Mouse (Mus musculus) hindbrain, embryonic 15.5 days (tissue): ENCODE measurements around the gene Fam198b. TPM values are rescaled to one million over a fixed set of nuclear protein-coding genes. Genes with fewer than 3 reads are reported as not detected.

ENCODE experiments used
- ATAC-seq: fragments of 200-750 bp; cut with Nextera tagmentation; 2 replicates; pipeline ENCODE4 v1.8.0; 2017; ENCODE audit warnings: low read depth, moderate number of reproducible peaks, moderate TSS enrichment; ENCODE audit not compliant: low FRiP score
- H3K27ac ChIP-seq: fragments of 300-500 bp; sonication (generic); replicated peaks from 2 replicates; pipeline ENCODE4 v1.5.1; 2015; ENCODE audit warnings: mild to moderate bottlenecking, inconsistent platforms
- H3K27me3 ChIP-seq: fragments of 300-500 bp; sonication (generic); 2 replicates; pipeline ENCODE4 v1.6.1; 2015; ENCODE audit warnings: control low read depth, inconsistent platforms
- H3K36me3 ChIP-seq: fragments of 300-500 bp; sonication (generic); 2 replicates; pipeline ENCODE4 v1.6.1; 2015; ENCODE audit warnings: control low read depth, inconsistent platforms
- H3K4me1 ChIP-seq: fragments of 300-500 bp; sonication (generic); replicated peaks from 2 replicates; pipeline ENCODE4 v1.6.1; 2015; ENCODE audit warnings: control low read depth, inconsistent platforms
- H3K4me2 ChIP-seq: fragments of 300-500 bp; sonication (generic); 2 replicates; pipeline ENCODE4 v1.6.1; 2015; ENCODE audit warnings: moderate library complexity, mild to moderate bottlenecking, inconsistent platforms
- H3K4me3 ChIP-seq: fragments of 300-500 bp; sonication (generic); 2 replicates; pipeline ENCODE4 v1.5.1; 2015; ENCODE audit warnings: mild to moderate bottlenecking, inconsistent platforms
- H3K9ac ChIP-seq: fragments of 300-500 bp; sonication (generic); 2 replicates; pipeline ENCODE4 v1.6.1; 2015; ENCODE audit warnings: inconsistent platforms
- H3K9me3 ChIP-seq: fragments of 300-500 bp; sonication (generic); 2 replicates; pipeline ENCODE4 v1.6.1; 2016; ENCODE audit warnings: control low read depth, inconsistent platforms
- WGBS: fragments of 180-500 bp; shearing (Covaris S2); methylation state at CpG from one replicate; pipeline ENCODE4 v1.1.7; 2015; 5-methylcytosine and 5-hydroxymethylcytosine counted together
- polyA plus RNA-seq: library from polyadenylated mRNA; unstranded; fragments of >200 nt; fragmentation: Nextera tagmentation; extraction: Ambion mirVana; gene quantifications from 2 replicates; pipeline ENCODE4 v1.2.1, GENCODE M21; 2015

Gene Fam198b
- polyA plus RNA-seq, 1 experiment from 2014 or later, result 3.3 TPM

DNA sequence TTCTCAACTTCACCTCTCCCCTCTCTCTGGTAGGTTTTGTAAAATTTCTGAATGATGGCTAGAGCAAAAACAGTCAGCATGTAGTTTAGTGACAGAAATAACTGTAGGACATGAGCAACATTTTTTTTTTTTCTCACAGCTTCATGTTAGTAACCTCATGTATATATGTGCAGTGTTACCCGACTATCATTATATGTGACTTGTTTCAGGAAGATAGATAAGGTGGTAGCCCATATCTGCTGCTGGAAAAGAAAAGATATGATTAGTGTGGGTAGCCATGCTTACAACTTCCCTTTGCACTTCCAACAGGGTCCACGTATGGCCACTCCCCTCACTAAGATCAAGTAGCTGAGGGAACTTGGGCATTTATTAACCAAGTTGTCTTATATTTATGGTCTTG lies 86.2 kb downstream of the Fam198b start:
- Histone ChIP-seq H3K36me3 (no peaks in the 10 kb centered on the region), H3K4me1 (no peaks in the 10 kb centered on the region), H3K4me3 (no peak overlapping the region), H3K27ac (no peak overlapping the region), H3K9me3 (no peaks in the 10 kb centered on the region), H3K27me3 (no peaks in the 10 kb centered on the region), H3K4me2 (no peak overlapping the region), H3K9ac (no peak overlapping the region)
- ATAC-seq, result no peak
- WGBS, result 89% methylated on average over 2 of the region's 2 CpGs

DNA sequence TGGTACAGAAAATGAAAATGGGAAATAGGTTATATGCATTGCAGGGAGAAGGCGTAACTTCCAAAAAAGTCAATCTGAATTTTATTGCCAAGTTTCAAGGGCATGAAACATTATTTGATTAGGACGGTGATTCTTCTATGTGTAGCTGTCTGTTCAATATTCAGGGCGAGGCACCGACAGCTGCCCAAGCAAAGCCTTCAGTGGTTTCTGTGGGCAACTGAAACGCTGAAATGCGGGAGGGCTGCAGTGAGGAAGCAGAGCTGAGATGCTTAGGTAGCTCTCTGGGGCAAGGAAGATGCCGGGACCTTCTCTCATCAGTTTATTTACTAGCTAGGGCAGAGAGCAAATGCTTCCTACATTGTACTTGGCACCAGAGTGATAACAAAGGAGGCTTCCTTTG lies 87.2 kb downstream of the Fam198b start:
- Histone ChIP-seq H3K36me3 (no peaks in the 10 kb centered on the region), H3K4me2 (no peak overlapping the region), H3K4me3 (no peak overlapping the region), H3K27me3 (no peaks in the 10 kb centered on the region), H3K27ac (no peak overlapping the region), H3K9me3 (no peaks in the 10 kb centered on the region), H3K4me1 (no peaks in the 10 kb centered on the region), H3K9ac (no peak overlapping the region)
- ATAC-seq, result no peak
- WGBS, result 74% methylated on average over 7 of the region's 7 CpGs

DNA sequence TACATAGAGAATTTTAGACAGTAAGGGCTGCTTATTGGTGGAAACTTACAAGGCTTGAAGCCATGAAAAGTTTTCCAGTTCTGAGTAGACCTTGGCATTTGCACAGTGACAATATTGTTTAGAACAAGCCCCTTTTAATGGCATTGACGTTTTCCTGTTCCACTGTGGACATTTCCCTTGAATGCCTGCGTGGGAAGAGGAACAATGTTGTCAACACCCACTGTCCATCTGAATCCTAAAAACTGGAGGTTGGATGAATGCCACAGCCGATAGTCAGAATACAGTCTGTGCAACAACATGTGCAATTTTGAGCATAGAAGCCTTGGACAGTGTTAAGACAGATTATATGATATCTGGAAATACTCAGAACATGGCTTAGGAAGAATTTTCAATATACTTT lies 92.5 kb downstream of the Fam198b start:
- no peaks in the 10 kb centered on the region for H3K36me3 ChIP-seq
- no peak overlapping the region for H3K4me2 ChIP-seq
- H3K9ac ChIP-seq, result no peak overlapping the region
- H3K9me3 ChIP-seq, result no peaks in the 10 kb centered on the region
- no peak overlapping the region for H3K4me3 ChIP-seq
- WGBS, result 52% methylated on average over 3 of the region's 3 CpGs
- H3K27ac ChIP-seq, result no peak overlapping the region
- ATAC-seq, result no peak
- H3K4me1 ChIP-seq, result no peaks in the 10 kb centered on the region
- H3K27me3 ChIP-seq, result no peaks in the 10 kb centered on the region

DNA sequence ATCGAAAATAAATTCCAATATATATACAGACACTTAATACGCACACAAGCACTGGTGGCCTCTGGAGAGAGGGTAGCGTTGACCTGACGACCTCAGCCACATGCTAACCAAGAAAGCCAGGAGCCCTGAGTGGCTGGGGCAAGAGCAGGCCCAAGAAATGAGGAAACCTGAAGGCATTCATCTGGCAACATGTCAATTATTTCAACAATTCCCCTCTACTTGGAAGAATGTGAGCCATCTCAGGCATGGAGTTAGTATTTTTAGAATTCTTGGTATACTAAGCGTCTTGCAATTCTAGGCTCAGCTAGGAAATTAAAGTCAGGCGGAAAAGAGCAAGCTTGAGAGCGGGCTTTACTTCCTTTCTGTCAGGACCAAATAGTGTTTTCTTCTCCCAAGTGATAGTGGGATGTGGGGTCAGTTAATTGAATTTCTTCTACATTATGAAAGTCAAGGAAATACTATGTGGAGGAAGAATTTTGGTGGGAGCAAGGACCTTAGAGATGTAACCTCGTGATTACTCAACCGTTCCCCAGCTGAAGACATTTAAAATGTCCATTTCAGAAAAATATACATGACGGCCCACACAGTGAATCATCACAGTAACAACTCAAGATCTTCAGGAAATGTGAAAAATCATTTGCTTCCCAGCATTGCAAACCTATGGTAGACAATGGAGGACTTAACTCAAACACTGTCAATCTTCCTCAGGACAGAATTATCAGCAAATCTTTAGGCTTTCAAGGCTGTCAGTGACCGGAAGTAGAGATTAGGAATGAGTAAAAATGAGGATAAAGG lies 93.5 kb downstream of the Fam198b start:
- WGBS, result 80% methylated on average over 11 of the region's 11 CpGs
- Histone ChIP-seq H3K9me3 (no peaks in the 10 kb centered on the region), H3K4me3 (no peak overlapping the region), H3K27me3 (no peaks in the 10 kb centered on the region), H3K4me2 (no peak overlapping the region), H3K27ac (no peak overlapping the region), H3K9ac (no peak overlapping the region), H3K4me1 (no peaks in the 10 kb centered on the region), H3K36me3 (no peaks in the 10 kb centered on the region)
- no peak for ATAC-seq

DNA sequence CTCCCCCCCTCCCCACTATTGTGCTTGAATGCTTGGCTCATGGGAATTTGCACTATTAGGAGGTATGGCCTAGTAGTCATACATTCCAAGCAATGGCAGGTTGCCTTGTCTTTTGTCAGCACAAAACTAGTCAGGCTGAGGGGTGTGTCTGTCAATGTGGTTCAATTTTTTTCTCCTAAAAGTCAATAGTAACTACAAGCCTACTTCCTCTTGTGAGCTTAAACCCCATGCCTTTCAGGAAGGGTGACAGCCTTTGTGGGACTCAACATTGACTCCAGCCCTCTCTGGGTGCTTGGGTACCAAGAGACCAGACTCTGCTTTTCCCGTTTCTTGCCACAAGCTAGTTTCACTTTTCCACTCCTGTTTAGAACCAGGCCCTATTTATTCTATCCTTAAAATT lies 96.4 kb downstream of the Fam198b start:
- Histone ChIP-seq H3K9me3 (no peaks in the 10 kb centered on the region), H3K27me3 (no peaks in the 10 kb centered on the region), H3K4me1 (no peaks in the 10 kb centered on the region), H3K36me3 (no peaks in the 10 kb centered on the region), H3K27ac (no peak overlapping the region), H3K9ac (no peak overlapping the region), H3K4me2 (no peak overlapping the region), H3K4me3 (no peak overlapping the region)
- 91% methylated on average over 1 of the region's 1 CpGs for WGBS
- ATAC-seq, result no peak

DNA sequence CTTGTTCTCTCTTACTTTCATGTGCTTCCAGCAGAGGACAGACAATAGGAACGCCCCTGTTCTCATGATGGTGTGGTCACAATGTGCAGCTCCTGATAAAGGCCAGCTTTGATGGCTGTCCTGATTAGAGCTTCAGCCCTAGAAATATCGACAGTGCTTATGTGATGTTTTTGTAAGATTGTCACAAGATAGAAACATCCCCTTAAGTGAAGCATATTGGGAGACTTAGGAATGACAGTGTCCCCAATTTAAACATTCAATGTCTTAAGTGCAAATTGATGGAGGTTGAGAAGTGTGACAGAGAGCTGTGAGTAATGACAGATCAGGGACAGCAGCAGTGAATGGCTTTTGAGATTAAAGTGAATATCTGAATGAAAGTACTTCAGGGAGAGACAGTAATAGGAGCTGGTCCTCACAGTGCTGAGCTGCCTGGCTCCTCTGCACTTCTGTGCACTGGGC lies 99.7 kb downstream of the Fam198b start:
- Histone ChIP-seq H3K4me3 (no peak overlapping the region), H3K9ac (no peak overlapping the region), H3K36me3 (no peaks in the 10 kb centered on the region), H3K27me3 (no peaks in the 10 kb centered on the region), H3K4me1 (no peaks in the 10 kb centered on the region), H3K9me3 (no peaks in the 10 kb centered on the region), H3K27ac (no peak overlapping the region), H3K4me2 (no peak overlapping the region)
- no peak for ATAC-seq
- WGBS, result 67% methylated on average over 2 of the region's 2 CpGs

DNA sequence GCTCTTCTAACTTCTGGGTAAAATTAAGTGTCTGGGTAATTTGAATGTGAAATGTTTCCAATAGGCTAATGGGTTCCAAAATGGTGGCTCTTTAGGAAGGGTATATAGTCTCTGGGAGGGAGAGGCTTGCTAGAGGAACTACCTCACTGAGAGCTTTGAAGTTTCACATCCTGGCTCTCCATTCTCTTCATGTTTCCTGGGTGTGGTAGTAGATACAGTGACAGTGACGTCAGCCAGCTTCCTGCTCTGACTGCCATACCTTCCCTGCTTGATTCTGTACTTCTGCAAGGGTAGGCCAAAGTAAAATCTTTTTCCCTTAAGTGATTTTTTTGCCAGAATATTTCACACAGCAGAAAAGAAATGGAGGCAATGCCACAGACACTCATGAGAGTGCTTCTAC lies 100.2 kb downstream of the Fam198b start:
- 75% methylated on average over 1 of the region's 1 CpGs for WGBS
- H3K4me1 ChIP-seq, result no peaks in the 10 kb centered on the region

DNA sequence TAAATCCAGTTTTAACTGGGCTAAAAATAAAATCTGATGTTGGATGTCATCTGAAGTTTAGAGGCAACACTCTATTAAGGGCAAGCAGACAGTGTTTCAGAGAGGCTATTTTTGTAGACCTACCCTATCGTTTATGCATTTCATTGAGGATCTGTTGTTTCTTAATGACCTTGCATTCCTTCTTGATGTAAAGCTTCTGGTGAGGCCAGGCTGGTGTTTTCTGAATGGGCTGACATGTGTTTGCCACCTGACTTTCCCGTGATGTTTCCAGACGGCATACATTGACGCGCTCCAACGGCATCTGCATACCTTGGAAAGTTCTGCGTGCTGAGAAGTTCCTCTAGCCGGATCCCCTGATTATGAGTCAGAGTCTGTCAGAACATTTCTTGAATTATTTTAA lies 104.9 kb downstream of the Fam198b start:
- H3K4me3 ChIP-seq, result no peak overlapping the region
- H3K9ac ChIP-seq, result no peak overlapping the region
- no peaks in the 10 kb centered on the region for H3K36me3 ChIP-seq
- no peak overlapping the region for H3K4me2 ChIP-seq
- 73% methylated on average over 8 of the region's 8 CpGs for WGBS
- H3K9me3 ChIP-seq, result no peaks in the 10 kb centered on the region
- no peak for ATAC-seq
- H3K27me3 ChIP-seq, result no peaks in the 10 kb centered on the region
- no peak overlapping the region for H3K27ac ChIP-seq
- no peaks in the 10 kb centered on the region for H3K4me1 ChIP-seq

More for the DNA sequence above, 100.2 kb downstream of the Fam198b start:
- Histone ChIP-seq H3K4me3 (no peak overlapping the region), H3K27ac (no peak overlapping the region), H3K4me2 (no peak overlapping the region), H3K27me3 (no peaks in the 10 kb centered on the region), H3K36me3 (no peaks in the 10 kb centered on the region), H3K9ac (no peak overlapping the region), H3K9me3 (no peaks in the 10 kb centered on the region)
- no peak for ATAC-seq

DNA sequence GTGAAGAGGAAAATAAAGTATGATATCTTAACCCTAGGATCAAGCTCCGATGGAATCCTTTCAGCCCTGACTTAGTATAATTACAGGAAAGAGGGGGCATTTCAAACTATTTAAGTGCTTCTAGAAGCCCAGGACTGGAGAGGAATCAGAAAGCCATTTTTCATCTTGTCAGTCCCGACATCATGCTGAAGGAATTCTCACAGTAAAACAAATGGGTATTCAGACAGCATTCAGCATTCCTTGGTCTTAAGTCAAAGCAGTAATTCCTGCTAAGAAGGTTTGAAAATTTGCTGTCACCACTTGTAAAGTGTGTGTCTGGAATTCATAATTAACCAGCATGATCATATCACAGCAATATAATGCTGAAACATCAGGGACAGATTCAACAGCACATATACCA lies 105.6 kb downstream of the Fam198b start:
- Histone ChIP-seq H3K9ac (no peak overlapping the region), H3K4me3 (no peak overlapping the region), H3K4me2 (no peak overlapping the region), H3K36me3 (no peaks in the 10 kb centered on the region), H3K27me3 (no peaks in the 10 kb centered on the region), H3K9me3 (no peaks in the 10 kb centered on the region), H3K27ac (no peak overlapping the region), H3K4me1 (no peaks in the 10 kb centered on the region)
- no peak for ATAC-seq
- WGBS, result 43% methylated on average over 2 of the region's 2 CpGs

DNA sequence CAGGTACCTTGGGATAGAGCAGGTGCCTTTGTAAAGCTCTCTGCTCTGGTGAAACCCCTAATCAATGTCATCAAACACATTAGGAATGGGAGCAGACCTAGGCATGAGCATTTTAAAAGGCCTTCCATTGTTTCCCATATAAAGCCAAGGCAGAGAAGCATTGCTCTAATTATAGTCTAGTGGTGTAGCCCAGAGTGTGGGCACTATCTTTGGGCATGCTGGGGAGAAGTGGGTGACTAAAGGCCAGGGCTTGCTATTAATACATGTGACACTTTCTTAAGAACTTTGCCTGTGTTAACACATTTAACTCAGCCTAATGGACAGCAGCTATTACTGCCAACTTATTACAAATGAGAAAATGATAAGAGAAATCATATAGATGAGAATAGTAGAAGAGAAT lies 106.1 kb downstream of the Fam198b start:
- Histone ChIP-seq H3K4me2 (no peak overlapping the region), H3K27ac (no peak overlapping the region), H3K36me3 (no peaks in the 10 kb centered on the region), H3K4me1 (no peaks in the 10 kb centered on the region), H3K27me3 (no peaks in the 10 kb centered on the region), H3K9me3 (no peaks in the 10 kb centered on the region), H3K4me3 (no peak overlapping the region), H3K9ac (no peak overlapping the region)
- no peak for ATAC-seq

DNA sequence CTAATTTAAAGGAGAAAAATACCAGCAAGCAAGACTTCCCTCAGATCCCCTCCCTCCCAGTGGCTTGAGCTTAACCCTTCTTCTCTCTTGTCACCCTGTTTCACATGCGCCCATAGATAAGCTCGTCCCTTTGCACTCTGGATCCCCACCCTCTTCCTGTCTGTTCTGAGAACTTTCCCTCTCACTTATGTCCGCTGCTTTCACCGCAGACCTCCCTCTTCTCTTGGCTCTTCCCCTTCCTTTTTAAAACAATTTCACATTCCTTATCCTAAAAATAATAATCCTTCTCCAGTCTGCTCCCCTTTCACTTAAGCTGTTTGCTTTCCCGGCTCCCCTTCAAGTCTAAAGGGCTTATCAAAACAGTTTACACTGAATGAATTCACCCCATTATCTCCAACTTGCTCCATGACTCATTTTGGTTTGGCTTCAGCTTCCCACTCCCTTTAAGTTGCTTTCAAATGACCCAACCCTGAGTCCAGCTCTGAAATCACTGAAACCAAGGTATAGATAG lies 109.8 kb downstream of the Fam198b start:
- no peak overlapping the region for H3K9ac ChIP-seq
- no peak overlapping the region for H3K4me2 ChIP-seq
- no peak for ATAC-seq
- H3K9me3 ChIP-seq, result no peaks in the 10 kb centered on the region
- H3K27ac ChIP-seq, result no peak overlapping the region
- H3K4me1 ChIP-seq, result no peaks in the 10 kb centered on the region
- H3K27me3 ChIP-seq, result no peaks in the 10 kb centered on the region
- 88% methylated on average over 5 of the region's 5 CpGs for WGBS
- H3K4me3 ChIP-seq, result no peak overlapping the region
- no peaks in the 10 kb centered on the region for H3K36me3 ChIP-seq

DNA sequence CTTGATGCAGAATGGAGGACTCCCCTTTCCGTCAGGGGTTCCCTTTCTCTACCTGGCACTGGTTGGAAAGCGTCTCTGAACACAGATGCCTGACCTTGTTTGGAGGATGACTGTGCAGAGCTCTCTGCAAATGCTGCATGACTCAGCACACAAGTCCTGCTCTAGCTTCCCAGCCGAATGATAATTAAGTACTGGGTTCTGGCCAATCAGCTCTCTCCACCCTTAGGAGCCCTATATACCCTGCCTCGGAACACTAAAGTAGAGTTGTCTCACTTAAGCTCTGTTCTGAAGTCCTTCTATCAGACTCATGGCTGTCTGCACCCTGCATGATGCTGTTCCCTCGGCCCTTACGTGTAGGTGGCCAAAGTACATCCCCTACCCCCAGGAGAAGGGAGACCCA lies 111.4 kb downstream of the Fam198b start:
- Histone ChIP-seq H3K4me1 (no peaks in the 10 kb centered on the region), H3K4me2 (no peak overlapping the region), H3K27ac (no peak overlapping the region), H3K9ac (no peak overlapping the region), H3K36me3 (no peaks in the 10 kb centered on the region), H3K27me3 (no peaks in the 10 kb centered on the region), H3K9me3 (no peaks in the 10 kb centered on the region), H3K4me3 (no peak overlapping the region)
- ATAC-seq, result no peak
- 87% methylated on average over 6 of the region's 6 CpGs for WGBS
